Mouse (Mus musculus) liver (tissue): ENCODE results near the gene Abl2.
"Not testable (repeated sequence)": the region's sequence is repeated elsewhere in the genome, so short reads cannot be mapped to it uniquely, and the experiment has no call there.

Experiments
- DNase-seq: peaks from one replicate; pipeline ENCODE4 v3.0.0-alpha.2; 2020; ENCODE audit warnings: mixed read lengths

Abl2 gene

DNA sequence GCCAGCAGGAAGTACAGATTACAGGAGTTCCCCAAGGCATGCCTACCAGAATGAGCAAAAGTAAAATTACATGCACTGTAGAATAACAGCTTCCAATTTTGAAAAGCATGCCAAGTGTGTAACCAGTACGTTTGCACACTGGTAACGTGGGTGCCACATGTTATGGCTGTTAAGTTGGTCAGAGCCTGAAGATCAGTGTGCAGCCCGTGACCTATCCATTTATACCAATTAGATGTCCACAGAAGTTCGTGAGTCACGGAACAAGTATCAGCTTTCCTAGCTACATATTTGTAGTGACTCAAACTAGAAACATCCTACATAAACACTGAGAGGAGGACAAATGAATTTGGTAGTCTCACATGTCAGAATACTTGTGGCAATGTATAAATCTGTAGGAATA is 80.9 kb downstream of the Abl2 start:
- DNase-seq = no peak

DNA sequence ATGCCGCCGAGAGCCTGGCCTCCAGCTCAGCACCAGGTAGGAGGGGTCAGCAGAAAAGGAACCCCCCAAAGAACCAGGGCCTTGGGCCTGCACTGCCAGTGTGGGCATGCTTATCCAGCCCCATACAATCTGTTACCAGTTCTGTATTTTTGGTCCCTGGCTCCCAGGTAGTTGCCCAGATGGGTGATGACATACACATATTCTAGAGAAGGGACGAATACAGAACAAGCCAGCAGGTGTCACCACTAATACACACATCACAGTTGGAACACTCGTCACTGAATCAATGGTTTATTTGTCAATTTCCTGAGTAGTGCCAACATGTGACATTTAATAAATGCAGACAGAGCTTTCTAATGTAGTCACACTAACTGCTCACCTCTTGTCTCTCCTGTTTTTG is 82.0 kb downstream of the Abl2 start:
- no peak for DNase-seq

DNA sequence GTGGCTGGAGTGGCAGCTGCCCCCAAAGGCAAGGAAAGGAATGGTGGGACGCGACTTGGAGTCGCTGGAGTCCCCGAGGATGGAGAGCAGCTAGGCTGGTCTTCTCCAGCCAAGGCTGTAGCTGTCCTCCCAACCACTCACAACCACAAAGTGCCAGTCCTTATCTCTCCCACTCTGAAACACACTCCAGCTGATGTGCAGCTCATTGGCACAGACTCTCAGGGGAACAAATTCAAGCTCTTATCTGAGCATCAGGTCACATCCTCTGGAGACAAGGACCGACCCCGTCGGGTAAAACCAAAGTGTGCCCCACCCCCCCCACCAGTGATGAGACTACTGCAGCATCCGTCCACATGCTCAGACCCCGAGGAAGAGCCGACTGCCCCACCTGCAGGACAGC is 83.2 kb downstream of the Abl2 start:
- no peak for DNase-seq

DNA sequence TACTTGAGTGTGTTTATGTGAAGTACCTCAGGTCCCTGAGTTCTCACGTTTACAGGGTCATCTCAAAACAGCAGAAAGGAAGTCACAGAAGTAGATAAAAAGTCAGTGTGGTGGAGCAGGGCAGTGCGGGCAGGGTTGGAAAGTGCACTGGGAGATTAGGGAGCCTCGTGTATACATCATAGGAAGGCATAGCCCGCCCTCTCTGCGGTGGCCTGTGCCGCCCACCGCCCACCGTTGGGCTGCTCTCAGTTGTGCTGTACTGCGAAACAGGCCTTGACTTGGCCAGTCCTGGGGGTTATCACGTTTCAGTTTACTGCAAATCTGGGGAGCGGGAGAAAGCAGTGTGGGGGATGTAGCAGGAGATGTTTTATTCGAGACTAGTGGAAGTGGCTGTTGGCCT is 84.2 kb downstream of the Abl2 start:
- no peak for DNase-seq

DNA sequence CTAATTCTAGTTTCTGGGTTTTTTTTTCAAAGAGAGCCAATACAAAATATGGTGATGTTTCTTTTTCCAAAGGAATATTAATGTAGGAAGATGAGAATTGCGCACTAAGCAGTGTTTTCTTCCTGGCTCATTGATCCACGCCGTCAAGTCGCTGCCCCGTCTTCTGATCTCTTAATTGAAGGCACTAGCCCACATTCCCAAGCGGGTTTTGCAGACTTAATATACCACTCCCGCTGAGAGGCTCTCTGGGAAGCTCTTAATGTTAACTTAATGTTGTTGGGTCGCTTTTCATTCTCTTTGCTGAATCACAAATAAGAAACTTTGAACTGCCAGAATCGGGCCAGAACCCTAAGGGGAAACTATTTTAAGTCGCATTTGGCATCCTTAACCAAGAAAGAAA is 85.5 kb downstream of the Abl2 start:
- DNase-seq = no peak

DNA sequence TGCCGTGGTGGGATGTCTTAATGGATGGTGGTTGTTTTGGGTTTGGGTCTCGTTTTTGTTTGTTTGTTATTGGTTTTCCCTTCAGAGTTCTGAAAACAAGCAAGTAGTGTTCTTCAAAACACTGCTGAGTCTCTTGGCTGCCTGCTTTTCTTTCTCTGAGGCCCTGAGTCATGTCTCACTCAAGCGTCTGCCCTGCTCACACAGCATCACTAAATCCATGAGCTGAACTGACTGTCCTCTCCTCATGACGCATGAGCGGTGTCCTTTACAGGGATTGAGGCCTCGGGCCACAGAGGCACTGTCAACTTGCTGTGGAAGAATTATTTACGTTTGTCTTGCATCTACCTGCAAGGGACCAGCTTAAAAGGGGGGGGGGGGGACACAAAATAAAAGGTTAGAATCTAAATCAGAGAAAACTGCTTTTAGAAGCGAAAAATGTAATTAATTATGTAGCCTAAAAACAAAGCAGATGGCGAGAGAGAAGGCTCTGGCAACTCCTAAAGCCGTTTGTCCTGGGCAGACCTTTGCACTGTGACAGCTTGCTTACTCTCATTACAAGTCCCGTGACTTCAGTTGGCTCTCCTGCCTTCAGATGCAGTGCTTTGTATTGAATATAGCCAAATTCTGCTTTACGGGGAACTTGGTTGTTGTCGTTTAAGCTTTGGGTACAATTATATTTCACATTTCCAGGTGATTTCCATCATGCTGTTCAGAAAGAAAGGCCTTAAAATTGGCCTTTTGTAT is 86.4 kb downstream of the Abl2 start:
- no peak for DNase-seq

DNA sequence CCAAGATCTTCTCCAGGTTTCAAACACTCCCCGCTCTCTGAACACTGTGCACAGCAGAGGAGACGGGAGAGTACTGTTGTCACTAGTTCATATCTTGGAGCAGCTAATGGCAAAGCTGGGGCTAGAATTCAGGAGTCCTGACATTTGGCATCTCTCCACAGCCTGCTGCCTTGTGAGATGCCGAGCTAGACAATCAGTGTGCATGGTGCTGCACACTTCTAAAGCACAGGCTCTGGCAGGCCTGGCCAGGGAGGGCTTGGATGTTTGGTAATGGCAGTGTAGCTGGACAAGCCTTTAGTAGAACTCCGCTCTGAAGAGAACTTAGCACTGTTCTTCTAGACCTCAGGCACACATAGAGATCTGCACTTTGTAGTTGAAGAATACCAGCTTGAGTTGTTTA is 87.4 kb downstream of the Abl2 start:
- no peak for DNase-seq

DNA sequence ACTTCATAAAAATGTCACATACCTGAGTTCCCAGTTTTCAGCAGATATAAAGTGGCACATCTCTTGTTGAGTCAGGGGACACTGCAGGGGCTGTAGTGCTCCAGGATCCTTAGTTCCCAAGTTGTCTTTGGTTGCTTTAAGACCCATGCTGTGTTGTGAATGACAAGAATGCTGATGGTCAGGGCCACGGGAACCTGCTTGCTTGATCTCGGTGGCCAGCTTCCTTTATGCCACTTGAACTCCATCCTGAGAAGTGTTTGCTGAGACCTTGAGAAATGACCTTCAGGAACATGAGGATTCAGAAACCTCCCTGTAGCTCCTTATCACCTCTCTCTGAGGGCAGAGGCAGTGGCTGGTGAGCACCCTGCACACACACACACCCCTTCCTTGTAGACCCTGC is 90.1 kb downstream of the Abl2 start:
- no peak for DNase-seq

DNA sequence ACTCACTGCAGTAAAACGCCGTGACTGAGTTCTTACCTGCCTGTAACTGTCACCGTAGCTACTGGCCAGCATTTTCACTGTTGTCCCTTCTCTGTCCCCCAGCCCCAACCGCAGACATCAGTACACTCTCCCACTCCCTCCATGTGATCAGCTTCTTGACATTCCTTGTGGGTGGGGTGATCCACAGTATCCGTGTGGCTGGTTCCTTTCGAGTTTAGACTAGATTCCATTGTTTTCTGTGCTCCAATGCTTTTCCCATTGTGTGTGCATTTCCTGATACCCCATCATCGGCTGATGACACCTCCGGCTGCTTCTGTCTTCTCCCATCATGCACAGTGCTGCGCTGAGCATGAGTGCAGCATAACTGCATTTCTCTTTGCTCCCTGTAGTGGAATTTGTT is 92.0 kb downstream of the Abl2 start:
- DNase-seq = no peak

DNA sequence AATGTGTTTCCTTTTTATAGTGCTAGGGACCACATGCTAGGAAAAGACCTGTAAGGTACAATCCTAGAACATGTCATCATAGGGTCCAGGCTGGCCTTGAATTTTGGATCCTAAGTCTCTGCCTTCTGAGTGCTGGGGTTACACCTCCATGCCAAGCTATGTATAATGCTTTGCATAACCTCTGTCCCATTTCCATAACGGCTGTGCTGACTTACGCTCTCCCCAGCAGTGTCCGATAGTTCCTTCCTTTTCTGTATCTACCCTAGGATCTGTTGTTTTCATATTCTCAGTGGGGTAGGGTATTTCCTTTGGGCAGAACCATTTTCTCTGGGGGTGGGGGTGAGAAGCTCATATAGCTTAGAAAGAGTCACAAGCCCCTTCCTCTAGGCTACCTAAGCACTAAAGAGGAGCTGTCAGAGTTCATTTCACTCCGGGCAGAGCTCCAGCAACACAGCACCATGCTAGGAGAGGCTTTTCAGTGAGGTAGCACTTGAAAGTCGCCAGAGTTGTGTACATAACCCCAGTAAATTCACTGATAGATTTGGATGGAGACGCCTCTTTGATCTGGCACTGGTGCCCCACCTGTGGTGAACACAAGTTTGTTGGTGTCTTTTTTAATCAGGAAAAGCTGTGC is 93.7 kb downstream of the Abl2 start:
- no peak for DNase-seq

DNA sequence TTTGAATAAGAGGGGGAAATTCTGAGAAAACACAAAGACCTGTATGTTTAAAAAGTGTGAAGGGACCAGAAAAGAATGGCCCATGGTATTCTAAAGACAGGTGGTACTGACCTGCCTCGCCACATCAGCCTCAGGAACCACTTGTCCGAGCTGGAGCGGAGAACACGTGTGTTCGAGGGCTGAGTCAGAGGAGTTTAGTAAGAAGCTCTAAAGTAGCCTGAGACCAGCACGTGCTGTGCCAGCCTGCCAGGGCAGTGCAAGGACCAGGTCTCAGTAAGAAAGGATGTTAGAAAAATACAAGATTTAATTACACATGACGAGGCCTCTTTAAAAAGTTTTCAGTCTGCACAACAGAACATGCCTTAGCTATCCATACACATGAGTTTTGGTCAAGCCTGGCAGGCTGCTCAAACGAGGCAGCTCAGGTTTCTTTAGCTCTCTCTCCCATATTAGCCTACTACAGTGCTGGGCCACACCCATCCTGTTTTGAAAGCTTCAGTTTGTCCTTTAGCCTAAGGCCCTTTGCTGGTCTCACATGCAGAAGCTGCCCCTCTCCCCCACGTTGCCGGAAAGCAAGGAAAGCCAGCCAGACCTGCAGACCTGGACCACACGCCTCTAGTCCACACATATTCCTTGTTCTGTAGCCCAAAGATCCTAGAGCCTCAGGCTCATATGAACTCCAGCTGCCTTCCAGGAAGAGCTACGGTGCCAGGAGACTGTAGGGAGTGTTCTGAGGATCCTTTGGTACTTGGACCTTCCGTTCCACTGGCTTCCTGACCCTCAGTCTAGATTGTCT is 96.3 kb downstream of the Abl2 start:
- no peak for DNase-seq

DNA sequence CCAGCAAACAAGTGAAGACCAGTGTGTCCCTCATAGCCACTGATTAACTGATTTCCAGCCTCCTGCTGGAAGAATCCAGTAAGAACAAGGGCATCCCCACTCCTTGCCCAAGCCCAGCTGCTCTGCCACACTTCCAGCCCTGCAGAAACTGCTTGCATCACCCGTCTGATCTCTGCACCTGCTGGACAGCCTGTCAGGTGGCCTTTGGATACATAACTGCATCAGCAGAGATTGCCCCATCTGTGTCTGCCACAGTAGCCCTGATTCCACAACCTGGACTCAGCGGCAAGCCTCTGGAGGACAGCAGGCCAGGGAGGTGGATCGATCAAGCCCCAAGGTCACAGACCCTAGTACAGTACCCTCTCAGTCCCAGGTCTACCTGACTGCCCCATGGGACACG is 98.9 kb downstream of the Abl2 start:
- DNase-seq = peak; percentile 38

DNA sequence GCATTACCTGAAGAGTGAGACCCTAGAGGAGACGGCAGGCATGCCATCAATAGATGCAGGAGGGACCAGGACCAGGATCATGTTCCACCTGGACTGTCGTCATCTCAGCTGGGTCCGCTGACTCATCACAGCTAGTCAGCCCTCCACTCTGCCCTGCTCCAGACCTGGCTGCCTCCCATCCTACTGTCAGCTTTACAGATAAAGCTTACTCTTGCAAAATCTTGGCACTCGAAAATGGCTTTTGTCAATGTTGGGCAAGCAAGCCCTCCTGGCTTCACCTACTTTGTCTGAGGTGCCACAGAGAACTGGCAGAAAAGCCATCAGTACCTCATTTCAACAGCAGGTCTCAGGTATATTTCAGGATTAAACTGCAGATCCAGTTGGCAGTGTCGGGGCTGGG is 100.1 kb downstream of the Abl2 start:
- no peak for DNase-seq

DNA sequence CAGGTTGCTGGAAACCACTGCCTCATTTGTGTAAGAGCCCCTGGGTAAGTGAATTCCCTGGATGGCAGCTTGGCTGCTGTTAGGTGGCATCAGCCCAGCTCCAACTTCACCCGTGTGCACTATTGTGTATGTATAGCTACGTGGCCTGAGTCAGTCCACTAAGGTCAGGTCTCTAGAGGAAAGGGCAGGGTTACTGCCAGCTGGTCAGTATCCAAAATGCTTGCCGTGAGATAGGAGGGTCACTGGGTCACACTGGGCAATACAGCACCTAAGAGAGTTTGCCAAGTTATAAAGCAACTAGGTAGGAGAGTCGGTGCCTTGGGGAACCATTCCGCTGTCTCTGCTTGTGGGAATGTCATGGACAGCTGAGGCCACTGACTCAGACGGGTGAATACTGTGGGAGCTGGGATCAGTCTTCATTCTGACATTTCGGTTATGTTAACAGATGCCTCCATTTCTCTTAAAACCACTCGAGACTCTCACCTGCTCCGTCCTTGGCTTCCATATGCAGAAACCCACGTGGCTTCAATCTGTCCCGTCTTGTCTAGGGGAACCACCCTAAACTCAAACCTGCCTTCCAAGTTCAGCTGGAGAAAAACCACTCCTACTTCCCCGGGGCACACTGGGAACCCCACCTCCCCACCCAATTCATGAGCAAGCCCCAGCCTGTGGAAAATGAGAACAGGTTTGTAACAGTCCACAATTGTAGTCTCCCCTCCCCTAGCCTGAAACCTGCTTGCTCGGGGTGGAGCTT is 101.5 kb downstream of the Abl2 start:
- DNase-seq = no peak

DNA sequence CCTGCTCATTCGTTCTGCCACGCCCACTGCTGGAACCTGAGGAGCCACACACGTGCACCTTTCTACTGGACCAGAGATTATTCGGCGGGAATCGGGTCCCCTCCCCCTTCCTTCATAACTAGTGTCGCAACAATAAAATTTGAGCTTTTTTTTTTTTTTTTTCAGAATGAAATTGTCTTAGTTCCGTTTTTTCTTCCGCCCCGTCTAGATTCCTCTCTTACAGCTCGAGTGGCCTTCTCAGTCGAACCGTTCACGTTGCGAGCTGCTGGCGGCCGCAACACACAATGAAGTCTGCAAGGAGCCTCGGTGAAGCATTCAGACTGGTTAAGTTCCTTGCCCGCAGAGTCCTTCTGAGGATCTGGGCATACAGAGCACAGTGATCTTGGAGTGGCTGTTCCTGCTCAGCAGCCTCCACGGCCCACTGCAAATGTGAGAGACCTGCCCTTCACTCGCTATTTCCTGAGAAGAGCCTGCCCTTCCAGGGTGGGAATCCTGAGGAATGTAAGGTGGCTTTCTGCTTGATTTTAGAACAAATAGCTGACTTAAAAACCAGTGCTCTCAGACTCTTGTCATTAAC is 102.2 kb downstream of the Abl2 start:
- not testable (repeated sequence) for DNase-seq

DNA sequence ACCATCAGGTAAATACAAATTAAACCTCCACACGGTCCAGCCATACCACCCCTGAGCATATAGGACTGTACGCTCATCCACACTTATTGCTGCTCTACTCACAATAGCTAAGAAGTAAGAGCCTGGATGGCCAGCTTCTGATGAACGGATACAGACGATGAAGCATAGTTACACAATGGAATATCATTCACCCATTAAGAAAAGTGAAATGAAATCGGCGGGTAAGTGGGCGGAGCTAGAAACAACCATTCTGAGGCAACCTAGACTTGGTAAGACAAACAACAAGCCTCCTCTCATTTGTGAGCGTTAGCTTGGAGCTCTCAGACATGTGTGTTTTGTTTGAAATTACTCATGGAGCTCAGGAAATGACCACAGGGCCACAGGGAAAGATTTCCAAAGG is 107.2 kb downstream of the Abl2 start:
- no peak for DNase-seq

DNA sequence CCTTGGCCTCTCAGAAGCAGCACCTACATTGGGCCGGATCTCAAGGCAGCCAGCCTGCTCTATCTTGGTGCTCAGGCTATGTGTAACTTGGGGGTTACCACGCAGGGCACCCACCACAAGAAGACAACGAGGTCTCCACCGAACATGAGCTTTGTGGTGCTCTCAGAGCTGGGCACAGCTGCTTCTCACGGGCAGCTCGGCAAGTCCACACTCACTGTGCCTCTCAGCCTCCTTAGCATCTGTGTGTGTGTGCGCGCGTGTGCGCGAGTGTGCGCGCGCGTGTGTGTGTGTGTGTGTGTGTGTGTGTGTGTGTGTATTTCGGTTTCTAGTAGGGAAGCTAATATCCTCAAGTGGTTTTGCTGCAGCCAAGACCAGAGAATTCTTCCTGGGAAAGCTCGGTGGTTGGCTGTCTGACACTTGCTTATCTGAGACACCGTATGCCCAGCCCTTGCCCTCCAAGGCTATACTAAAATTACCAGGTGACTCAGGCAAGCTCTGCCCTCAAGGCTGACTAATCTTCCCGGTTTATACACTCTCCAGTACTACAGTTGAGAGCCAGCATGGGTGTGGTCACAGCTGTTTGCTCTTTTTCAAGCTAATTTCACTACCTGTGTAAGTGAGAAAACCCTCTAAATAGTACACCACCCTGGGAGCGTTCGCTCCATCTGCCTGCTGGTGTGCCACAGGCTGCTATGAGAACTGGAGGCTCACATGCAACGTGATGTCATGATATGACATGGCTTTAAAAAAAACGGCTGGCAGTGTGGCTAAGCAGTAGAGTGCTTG is 108.7 kb downstream of the Abl2 start:
- no peak for DNase-seq

DNA sequence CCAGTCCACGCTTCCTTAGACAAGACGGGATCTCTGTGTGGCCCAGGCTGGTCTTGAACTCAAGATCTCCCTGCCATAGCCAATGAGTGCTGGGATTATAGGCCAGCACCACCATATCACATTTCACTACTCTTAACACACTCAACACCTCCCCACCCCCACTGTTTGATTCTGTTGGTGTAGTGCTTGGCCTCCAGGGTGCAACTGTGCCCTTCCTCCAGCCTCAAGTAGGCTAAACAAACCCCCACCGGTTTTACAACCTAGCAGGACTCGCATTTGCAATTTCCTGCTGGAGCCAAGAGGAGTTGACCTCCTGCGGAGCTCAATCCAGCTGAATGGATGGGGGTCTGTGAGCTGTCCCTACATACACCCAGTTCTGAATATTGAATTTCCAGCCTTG is 110.0 kb downstream of the Abl2 start:
- DNase-seq = no peak

DNA sequence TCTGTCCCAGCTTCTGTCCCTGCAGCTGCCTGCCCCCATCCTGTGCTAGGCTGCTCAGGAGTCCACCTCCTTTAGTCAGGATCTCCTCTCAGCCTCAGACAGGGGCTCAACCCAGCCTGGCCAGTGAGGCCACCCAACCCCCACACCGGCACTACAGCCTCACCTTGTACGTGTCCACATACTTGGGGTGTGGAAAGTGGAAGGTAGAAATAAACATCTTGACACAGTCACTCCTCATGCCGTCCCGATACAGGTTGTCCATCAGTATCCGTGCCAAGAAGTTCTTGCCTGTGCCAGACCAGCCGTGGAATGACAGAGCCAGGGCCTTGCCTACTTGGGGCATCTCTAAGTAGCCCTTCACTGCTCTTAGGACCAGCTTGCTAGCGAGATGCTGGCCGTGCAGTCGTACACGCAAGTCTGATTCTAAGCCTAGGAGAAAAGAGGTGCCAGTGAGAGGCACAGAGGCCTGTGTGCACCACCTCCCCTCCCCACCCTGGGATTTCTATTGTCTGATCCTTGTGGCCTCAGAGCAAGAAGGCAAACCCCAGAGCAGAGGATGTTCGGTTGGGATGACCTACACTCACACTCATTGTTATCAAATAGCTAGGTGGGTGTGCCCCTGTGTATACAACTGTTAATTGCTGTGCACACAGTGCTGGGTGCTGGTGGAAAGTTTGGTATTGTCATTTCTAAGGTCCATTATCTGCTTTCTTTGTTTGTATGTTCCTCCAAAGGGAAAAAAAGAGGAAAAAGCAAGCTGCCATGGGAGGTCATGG is 110.8 kb downstream of the Abl2 start:
- DNase-seq = no peak

DNA sequence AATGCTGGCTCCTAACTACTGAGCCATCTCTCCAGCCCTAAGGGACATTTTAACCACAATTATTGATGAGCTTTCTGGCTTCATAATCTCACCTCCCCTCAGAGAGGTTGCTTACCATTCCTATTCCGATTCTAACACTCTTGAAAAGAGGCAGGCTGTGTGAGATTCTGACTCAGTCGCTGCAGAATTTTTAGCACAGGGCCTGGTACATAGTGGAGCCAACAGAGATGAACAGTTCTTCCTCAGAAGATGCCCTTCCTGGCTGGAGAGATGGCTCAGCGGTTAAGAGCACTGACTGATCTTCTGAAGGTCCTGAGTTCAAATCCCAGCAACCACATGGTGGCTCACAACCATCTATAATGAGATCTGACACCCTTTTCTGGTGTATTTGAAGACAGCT is 113.3 kb downstream of the Abl2 start:
- DNase-seq = no peak

DNA sequence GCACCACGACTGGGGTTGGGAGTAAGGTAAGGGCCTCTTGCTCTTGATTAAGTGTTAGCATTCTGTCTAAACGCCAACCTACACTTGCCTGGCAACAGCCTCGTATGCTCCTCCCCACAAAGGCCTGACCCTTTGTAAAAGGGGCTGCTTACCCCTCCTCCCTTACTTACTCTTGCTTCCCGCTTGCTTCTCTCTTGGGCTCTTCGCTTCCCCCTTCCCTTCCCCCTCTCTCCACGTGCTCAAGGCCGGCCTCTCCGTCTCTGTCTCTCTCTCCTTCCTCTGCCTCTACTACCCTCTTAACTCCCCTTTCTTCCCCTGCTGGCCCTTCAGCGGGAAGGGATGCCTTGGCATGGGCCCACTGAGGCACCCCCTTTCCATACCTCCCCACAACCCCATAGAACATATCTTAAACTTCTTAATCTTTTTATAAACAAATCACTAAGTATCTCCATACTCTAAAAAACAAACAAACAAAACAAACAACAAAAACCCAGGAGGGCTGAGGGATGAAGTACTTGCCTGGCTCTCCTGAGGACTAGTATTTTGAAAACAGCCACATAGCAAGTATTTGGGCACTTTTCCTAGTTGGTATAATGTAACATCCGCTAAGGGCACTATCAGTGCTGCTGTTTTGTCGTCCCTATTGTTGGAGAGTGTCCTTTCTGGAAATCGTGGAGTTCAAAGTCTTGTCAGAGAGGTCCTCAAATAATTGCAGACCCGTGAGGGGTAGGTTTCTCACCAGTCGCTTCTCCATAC is 114.3 kb downstream of the Abl2 start:
- DNase-seq = no peak
